Mouse (Mus musculus): ENCODE results near the gene Cyp27a1.
A peak's percentile ranks its signal among the peaks of the same experiment; 100 is the strongest.

Gene Cyp27a1

DNA sequence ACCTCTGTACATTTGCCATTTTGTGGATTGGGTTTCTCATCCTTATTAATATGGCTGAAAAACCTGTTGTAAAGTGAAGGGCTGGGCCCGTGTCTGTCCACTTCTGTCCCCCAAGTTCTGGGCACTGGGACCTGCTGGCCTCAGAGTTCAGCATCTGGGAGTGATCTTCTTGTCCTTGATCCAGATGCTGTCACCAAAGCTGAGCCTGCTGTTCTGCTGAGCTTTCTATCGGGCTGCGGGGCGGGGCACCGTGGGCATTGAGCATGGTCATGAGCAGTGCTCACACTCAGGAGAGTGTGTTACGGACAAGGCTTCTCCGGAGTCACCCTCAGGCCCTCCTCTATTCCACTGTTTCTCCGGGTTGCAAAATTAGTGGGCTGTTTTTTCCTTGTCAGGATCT is 4.7 kb downstream of the Cyp27a1 start:
- DNase-seq (ENCODE audit: low spot score): no peak

DNA sequence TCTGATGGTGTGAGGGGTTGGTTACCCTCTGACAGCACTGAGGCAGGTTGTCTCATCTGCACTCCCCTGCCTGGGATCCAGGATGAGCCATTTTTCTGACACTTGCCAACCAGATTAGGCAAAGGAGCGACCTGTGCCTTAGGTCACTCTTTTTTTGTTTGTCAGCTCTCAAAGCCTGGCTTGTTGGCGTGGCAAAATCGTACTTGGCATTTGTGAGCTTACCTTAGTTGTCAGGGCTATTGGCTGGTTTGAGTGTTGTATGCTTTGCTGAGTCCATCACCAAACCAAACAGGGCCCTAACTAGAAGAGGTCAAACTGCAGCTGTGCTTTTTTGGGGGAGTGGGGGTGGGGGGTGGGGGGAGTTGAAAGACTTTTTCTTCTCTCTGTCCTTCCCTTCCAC is 5.9 kb downstream of the Cyp27a1 start:
- DNase-seq (ENCODE audit: low spot score): no peak

DNA sequence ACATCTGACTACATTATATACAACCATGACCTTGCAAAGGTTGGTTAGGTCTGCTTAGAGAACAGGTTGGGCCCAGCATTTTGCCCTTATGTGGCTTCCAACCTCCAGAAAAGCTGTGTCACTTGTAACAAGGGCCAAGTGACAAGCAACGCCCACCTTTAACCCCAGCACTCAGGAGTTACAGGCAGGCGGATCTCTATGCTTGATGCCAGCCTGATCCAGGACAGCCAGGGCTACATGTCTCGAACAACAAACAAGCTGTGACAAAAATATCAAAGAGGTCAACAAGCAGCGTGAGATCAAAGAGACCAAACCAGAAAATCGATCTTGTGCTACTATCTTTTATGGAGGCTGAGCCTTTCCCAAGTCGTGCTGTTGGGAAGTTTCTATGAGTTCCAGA is 8.3 kb downstream of the Cyp27a1 start:
- DNase-seq (ENCODE audit: low spot score): no peak

DNA sequence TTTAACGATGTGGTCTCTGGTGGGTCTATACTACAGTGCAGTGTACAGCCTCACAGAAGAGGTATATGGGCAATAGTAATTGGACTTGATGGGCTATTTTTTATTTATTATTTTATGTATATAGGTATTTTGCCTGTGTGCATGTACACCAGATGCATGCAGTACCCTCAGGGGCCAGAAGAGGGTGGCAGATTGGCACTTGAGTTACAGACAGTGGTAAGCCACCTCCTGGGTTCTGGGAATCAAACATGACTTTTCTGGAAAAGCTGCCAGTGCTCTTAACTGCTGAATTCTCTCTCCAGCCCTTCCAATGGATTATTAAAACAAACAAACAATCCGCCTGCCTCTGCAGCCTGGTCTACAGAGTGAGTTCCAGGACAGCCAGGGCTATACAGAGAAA is 10.4 kb downstream of the Cyp27a1 start:
- peak; percentile 66 for DNase-seq (ENCODE audit: low spot score)

DNA sequence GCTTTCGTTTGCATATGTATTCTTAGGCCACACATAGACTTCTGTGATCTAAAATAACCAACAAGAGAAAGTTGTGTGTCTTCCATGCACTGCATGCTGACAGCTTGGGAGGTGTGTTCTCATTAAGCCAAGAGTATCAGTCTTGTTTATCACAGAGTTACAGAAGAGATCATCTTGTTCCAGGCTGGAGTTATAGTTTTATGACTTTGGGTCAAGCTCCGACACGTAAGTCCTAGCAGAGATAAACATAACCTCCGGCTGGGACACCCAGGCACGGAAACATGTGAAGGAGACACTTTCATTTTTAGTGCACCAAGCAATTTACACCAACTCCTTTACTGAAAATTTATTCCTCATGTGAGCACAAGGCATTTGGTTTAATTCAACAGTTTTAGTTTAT is 12.7 kb downstream of the Cyp27a1 start:
- no peak for DNase-seq (ENCODE audit: low spot score)

DNA sequence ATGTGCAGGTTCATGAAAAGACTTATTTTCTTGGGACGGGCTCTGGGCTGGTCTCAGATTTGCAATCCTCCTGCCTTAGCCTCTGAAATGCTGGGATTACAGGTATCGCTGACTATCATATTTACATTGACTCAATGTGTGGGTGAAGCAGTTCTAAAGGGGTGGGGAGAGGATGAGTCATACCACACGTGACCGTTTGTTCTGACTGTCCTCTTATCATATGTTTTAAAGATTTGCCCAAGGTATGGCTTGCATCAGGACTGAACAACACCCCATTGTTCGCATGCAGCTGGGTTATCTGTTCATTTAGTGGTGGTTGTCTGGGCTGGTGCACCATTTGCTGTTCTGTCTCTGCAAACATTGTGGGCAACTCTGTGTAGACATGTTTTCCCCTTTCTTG is 13.3 kb downstream of the Cyp27a1 start:
- no peak for DNase-seq (ENCODE audit: low spot score)

DNA sequence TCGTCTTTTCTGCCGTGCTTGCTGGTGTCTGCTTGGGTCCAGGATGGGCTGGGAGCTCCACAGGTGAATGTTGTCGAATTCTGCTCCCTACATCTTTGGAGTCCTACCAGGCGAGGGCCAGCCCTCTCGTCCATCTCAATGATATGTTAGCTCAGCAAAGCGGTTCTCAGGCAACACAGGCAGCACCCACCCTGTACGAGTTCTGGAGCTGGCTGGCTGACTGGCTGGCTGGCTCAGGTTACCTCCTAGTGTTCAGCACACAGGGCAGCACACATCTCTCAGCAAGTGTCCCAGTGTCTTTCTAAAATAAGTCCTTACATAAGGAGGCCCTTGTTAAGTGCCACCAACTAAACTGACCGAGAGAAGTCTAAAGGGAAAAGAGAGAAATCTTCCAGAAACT is 15.1 kb downstream of the Cyp27a1 start:
- DNase-seq (ENCODE audit: low spot score): no peak

DNA sequence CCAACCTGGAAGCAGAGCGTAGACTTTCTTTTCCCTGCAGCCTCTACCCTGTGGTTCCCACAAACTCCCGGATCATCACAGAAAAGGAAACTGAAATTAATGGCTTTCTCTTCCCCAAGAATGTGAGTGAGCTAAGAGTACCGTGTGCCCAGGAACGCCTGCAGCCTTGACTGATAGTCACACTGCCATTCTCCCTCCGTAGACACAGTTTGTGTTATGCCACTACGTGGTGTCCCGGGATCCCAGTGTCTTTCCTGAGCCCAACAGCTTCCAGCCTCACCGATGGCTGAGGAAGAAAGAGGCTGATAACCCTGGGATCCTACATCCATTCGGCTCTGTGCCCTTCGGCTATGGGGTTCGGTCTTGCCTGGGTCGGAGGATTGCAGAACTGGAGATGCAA is 23.6 kb downstream of the Cyp27a1 start:
- no peak for DNase-seq (ENCODE audit: low spot score)

DNA sequence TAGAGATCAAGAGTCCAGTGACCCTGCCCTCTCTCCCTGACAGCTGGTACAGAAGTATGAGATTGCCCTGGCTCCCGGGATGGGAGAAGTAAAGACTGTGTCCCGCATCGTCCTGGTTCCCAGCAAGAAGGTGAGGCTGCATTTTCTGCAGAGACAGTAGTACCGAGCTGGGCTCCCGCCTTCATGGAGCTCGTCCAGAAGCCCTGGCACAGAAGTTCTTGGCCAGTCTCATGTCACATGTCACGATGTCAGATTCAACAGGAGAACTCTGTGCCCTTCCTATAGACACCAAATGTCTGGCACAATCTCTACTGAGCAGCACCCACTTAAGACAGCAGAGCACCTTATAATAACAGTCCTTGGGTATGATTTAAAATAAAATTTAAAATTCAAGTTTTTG is 24.1 kb downstream of the Cyp27a1 start:
- no peak for DNase-seq (ENCODE audit: low spot score)

DNA sequence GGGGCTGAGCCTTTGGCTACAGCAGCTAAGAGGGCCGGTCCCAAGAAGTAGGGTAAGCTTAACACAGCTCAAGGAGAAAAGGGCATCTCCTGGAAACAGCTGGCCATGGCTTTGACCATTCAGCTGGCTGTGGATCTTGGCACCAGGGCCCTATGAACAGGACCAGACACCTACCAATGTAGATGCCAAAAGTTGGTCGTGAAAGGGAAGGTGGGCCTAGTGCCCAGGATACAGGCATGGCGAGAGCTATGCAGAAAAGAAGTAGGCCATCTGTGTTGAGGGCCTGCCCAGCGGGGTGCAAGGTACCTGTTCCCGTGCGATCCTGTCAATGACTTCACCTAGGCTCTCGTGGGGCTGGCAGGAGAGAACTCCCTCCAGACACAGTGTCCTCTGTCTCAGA is 27.5 kb downstream of the Cyp27a1 start:
- DNase-seq (ENCODE audit: low spot score): no peak

DNA sequence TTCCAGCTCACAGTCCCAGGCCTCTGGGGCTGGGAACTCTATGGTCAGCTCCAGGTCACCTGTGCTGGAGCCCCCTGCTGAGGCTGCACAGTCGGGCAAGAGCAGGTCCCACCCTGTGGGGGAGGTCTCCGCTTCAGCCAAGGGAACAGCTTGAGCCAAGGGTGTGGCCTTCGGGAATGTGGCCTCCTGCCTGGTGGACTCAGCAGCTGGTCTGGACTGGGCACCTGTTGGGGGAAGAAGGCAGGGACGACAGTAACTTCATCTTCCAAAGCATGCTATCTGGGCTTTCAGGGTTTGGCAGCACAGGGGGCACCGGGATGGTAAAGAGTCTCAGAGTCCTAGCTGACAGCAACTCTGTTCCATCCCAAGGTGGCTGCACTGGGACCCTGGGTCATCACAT is 34.0 kb downstream of the Cyp27a1 start:
- DNase-seq (ENCODE audit: low spot score): no peak

DNA sequence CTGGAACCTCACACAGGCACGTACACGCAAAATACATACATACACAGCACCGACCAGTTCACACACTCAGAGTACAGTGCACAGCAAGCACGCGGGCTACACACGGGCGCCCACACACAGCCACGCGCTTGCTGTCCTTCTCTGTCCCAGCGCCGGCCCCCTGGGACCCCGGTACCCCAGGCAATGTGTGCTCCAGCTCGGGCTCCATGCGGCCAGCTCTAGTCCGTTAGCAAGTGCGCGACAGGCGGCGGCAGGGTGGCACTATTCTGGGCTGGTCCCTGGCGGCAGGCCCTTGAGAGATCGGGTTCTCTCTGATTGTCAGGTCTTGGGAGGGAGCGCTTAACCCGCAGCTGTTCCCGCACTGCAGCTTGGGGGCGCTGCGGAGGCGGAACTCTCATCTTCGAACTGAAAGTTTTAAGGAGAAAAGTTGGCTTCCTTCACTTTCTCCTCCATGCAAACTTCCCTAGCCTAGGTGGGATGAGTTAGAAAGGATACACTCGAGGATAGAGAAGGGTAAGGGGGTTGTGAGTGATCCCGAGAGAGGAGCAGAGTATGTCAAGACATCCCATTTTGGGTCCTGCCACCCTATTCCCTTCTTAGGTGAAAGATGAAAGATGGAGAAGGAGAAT is 35.4 kb downstream of the Cyp27a1 start, which contains the start of gene Prkag3:
TSS of gene Prkag3 (minus strand) at position 579 of the 629 bp plus-strand sequence.
- peak; percentile 87 for DNase-seq (ENCODE audit: low spot score)

DNA sequence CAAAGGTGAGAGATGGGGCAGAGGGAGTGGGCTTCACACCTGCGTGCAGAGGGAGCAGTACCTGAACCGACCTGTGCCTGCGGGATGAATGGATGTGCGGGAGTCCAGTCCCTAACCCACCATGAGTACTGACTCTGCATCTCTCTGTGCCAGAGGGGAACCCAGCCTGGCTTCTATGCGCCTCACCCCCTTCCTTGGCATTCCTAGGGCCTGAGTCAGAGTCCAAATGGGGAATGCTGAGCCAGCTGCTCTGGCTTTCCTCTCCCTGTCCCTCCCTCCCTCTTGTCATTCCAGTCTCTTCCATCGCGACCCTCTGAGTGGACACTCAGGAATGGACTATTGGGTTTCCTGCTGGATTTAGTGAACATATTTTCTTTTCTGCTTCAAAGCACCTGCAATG is 35.9 kb downstream of the Cyp27a1 start:
- DNase-seq (ENCODE audit: low spot score): peak; percentile 56

DNA sequence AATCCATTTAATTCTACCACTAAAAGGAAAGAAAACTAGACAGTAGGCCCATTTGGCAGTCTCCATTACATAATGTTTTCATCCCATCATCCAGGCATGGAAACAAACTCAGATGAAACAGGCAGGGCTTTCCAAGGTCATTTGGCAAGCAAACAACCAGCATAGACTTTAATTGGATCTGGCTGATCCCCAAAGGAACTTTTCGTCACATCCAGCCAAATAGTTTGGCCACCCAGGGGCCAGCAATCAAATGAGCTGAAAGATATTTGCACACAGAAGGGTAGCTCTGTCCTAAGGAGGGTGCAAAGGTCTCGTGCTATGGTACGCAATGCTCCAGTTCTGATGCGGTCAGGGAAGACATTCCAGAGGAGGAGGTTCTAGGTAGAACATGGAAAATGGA is 37.3 kb downstream of the Cyp27a1 start:
- DNase-seq (ENCODE audit: low spot score): no peak

DNA sequence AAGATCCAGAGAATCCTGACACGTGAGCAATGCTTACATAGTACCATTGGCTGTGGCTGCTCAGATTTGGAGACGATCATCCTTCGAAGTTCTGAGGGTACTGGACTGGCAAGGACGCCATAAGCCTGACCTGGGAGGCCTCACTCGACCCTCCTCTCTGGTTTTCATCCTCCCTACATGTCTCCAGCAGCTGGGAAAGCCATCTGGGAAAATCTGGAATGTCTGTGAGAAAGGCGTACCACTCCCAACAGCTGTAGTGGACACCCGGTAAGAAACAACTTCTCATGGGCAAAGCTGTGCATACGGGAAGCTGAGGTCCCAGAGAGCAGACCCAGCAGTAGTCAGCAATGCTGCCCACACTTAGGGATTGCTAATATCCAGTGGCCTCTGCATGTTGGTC is 38.8 kb downstream of the Cyp27a1 start:
- no peak for DNase-seq (ENCODE audit: low spot score)

DNA sequence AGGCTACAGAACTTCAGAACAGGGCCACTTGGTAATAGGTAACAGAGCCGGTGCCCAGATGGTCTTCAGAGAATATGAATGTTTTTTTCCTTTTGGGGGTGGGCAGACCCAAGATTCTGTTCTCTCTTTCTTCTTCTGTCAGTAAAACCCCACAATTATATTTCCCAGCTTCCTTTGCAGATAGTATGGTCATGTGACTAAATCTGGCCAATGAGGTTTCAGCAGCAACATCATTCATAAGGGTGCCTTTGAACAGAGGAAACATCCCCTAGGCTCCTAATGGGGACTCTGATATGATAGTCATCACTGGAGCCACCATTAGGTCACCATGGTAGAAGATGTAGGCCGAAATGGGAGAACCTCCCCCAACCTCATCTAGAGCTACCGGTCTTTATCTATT is 39.5 kb downstream of the Cyp27a1 start:
- DNase-seq (ENCODE audit: low spot score): no peak

DNA sequence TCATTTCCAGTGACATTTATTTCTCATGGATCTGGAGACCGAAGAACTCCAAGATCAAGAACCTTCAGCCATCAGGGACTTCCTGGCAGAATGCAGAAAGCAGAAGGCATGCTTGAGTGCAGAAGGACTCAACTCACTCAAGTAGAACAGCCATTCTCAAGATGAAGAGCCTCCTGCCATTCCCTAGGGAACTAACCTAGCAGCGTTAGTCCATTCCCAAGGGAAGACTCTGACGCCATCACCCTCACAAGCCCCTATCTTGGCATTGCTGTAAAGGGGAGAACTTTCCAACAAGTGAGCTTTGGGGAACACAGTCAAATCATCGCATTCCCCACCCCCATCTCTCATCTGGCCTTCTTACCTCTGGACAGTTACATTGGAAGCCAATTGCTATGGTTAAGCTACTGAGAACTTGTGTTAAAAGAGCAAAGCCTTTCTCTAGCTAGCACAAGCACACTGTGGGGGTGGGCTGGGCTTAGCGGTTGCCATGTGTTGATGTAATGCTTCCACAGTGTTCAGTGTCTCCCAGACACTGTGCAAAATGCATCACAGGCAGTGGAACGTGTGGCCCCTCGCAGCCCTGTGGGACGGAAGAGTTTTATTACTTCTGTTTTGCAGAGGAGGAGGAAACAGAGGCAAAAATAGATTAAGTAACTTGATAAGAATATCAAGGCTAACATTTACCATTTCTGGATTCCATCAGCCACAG is 40.0 kb downstream of the Cyp27a1 start:
- no peak for DNase-seq (ENCODE audit: low spot score)

DNA sequence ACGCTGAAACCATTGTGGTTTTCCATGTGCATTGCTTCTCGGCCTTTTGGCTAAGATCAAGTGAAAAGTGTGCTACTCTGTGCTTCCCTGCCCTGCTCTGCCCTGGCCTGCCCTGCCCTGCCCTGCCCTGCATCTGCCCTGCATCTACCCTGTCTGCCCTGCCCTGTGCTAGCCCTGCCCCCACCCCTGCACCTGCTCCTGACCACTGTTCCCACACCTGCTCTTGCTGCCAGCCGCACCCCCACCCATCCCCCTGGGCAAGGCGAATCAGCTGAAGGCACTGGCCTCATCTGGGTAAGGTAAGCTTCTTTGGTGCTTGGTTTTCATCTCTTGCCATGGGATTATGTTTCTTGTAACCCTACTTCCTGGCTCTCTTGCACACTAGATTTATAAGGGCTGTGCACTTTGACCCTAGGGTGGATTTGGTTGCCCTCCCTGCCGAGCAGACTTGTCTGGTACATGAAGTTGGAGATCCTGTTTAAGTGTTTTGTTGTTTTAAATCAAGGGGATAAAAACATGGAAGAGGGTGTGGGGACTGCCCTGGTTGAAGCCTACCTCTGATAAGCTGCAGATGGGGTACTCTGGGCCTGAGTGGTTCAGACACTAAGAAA is 40.9 kb downstream of the Cyp27a1 start:
- DNase-seq (ENCODE audit: low spot score): no peak

DNA sequence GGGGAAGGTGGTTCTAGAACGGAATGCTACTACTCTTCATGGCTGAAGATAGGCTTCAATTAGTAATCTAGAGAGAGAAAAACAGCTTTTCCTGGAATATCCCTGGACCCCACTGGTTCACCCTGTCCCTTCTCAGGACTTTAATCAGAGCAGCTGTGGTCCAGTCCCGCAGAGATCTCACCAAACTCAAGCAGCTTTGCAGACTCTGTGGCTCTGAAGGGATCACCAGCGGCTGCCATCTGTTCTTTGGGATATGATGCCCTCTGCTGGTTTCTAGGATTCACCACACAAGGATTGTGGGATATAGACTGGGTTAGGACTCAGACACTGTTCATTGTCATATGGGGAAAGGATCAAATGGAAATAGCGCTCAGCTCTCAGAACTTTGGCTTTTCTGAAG is 46.4 kb downstream of the Cyp27a1 start:
- no peak for DNase-seq (ENCODE audit: low spot score)

DNA sequence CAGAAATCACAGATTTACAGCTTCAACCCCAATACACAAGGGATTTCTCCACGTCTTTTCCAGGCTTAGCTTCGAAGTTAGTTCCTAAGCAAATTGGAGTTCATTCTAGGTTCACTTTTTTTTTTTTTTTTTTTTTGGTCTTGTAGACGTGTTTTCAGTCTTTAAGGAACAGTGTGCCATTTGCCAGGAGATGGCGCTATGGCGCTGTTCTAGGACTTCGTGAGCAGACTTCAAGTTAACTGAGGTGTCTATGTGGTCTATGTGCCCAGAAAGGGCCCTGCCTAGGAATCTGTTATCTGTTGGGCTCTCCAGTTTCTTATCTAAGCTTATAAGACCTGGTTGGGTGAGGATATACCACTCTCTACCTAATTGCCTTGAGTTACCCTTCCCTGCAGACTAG is 49.7 kb downstream of the Cyp27a1 start:
- peak; percentile 88 for DNase-seq (ENCODE audit: low spot score)

DNA sequence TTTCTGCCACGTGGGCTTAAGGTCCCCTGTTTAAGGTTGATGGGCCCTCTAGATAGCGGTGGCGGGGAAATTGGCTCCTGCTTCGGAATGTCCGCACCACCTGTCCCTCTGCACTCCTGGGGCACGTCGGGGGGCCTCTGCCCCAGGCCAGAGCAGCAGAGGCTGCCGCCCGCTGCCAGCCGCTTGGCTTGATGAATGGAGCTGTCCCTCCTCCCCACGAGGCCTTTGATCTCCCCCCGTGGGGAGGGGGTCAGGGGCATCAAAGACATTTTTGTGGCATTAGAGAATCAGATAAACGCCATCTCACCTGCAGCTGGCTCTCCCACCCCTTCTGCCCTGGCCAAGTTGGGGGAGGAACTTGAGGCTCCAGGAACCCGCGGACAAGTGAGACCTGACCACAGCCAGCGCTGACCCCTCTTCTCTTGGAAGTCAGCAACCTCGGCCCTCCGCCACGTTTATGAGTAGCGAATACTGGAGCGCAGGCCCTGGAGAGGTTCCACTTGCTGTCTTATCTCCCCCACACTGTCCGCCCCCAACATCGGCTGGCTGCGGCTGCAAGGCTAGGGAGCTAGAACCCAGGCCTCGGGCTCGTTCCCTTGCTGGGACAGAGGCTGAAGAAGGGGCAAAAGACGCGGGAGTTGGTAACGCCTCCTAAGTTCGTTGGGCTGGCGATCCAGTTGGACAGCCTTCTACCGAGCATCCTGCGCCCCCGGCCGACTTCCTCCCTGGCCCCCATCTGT is 57.5 kb downstream of the Cyp27a1 start:
- DNase-seq (ENCODE audit: low spot score): no peak

DNA sequence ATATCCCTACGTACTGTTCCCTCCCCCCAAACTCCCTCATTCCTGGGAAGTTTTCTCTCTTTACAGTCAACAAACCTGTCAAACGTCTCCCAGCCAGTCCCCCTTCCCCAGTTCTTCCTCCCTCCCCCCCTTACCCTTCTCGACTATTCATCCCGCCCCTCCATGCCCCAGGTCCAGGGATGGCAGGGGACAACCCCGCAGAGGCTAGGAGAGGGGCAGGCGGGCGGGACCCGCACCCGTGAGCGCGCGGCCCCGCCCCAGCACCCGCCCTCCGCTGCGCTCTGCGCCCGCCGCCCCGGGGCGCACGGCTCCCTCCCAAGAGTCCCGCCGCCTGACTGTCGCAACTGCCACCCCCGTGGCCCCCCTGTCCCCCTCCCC is 58.1 kb downstream of the Cyp27a1 start:
- DNase-seq (ENCODE audit: low spot score): no peak

DNA sequence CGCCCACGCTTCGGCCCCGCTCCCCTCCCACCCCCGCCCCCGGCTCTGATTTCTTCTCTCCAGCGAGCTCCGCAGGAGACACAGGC is 58.3 kb downstream of the Cyp27a1 start, which contains the start of gene Wnt6:
TSS of gene Wnt6 (plus strand) at position 48 of the 86 bp plus-strand sequence.
- no peak for DNase-seq (ENCODE audit: low spot score)
